ENCODE assay signal across 8 mouse cellular contexts in the genomic region with DNA sequence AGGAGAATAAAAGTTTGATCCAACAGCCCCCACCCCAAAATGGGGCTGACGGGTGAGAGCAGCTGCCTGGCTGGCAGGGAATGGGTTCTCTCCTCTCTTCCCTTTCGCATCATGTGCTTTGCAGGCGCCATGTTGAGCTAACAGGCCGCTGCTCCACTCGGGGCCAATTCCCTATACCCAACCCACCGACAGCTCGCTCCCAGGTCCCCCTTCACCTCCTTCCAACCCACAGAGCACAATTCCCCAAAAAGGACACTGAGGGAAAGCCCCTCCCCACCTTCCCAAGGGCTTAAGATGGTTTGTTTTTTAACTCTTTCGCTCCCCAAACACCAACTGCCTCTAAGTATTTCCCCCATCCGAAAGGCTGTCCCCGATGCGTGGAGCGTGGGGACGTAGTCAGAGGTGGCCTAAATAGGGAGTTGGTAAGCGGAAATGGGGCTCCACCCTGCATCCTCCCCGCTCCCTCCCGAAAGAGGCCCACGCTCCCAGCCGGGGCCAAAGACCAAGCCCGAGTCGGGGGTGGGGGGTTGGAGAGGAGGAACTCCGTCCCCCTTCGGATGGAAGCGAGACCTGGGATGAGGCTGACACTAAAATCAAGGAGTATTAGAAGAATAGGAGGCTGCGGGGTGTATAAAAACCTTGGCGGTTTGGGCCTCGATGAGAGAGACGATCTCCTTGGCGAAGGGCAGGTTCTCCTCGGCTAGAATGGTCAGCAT. TPM values are rescaled to one million over a fixed set of nuclear protein-coding genes. Genes with fewer than 3 reads are reported as not detected.
A peak's percentile ranks its signal among the peaks of the same experiment; 100 is the strongest.
DNase-seq lines count a peak whose midpoint lies in the region; ATAC-seq lines count a peak whose summit lies in the region.

No protein-coding gene starts in this region.

- peak overlapping the region; percentile 87 for H3K4me3 ChIP-seq in hindbrain, embryonic 14.5 days (replicated peaks; ENCODE audit: low read length)

- ATAC-seq in hindbrain, embryonic 14.5 days (ENCODE audit: low FRiP score) = peak; percentile 14; the same call in 1 of the 2 replicates

- H3K4me2 ChIP-seq in hindbrain, embryonic 14.5 days (replicated peaks) = peak overlapping the region; percentile 93

- H3K27me3 ChIP-seq in hindbrain, embryonic 14.5 days (ENCODE audit: control insufficient read depth, insufficient read depth, low read length) = no peaks in the 10 kb centered on the region

- H3K36me3 ChIP-seq in hindbrain, embryonic 14.5 days (replicated peaks; ENCODE audit: control insufficient read depth, insufficient read depth) = no peaks in the 10 kb centered on the region

- peaks cover 24% of the 10 kb centered on the region for H3K4me1 ChIP-seq in hindbrain, embryonic 14.5 days (replicated peaks; ENCODE audit: control insufficient read depth, insufficient read depth, low read length)

- H3K9me3 ChIP-seq in hindbrain, embryonic 14.5 days (ENCODE audit: control insufficient read depth, low read length) = no peaks in the 10 kb centered on the region

- peak; percentile 69 for DNase-seq in NIH3T3 (ENCODE audit: low read depth)
- DNase-seq in cerebellum, postnatal 14 days = peak; percentile 67 to 72
- DNase-seq in frontal cortex, postnatal 25 days (ENCODE audit: low spot score in 2 of 2) = peak; percentile 27 to 38
- peak; percentile 40 for DNase-seq in hindbrain, embryonic 14.5 days (ENCODE audit: low spot score)
- DNase-seq in layer of hippocampus, postnatal 36 days = peak; percentile 56 to 71
- peak; percentile 58 for DNase-seq in lung, postnatal 36 days
- peak; percentile 68 for DNase-seq in retina, postnatal 1 day
- DNase-seq in thymus, postnatal 4 days = peak; percentile 74

- H3K27ac ChIP-seq in hindbrain, embryonic 14.5 days = peak overlapping the region; percentile 99

- under 1% methylated on average over 29 of the region's 29 CpGs for WGBS in hindbrain, embryonic 14.5 days

- peak overlapping the region; percentile 98 for H3K9ac ChIP-seq in hindbrain, embryonic 14.5 days

RNA-seq across cellular contexts. Expression of gene Pcf11, which starts 0.8 kb away (rescaled TPM):
- polyA plus RNA-seq in hindbrain, embryonic 14.5 days (2014; fragmentation: Nextera tagmentation; extraction: Ambion mirVana) = 15.8 and 18.0 TPM in 2 replicates
- 10 to 100 TPM; 60.1 to 76.1 TPM for total RNA-seq in layer of hippocampus, postnatal 36 days (2021)

RNA-seq across cellular contexts. Expression of gene Ankrd42, which starts 32.0 kb away (rescaled TPM):
- 17.1 and 21.0 TPM in 2 replicates for polyA plus RNA-seq in hindbrain, embryonic 14.5 days (2014; fragmentation: Nextera tagmentation; extraction: Ambion mirVana)
- 10 to 100 TPM; 17.7 to 17.8 TPM for total RNA-seq in layer of hippocampus, postnatal 36 days (2021)

Comparison
In these comparisons a context has a peak if more than half of its experiments do, and no peak if none do; other contexts are left out.
1. Peak in every context shown above with its lines: DNase-seq, ATAC-seq, H3K4me3 ChIP-seq and H3K27ac ChIP-seq.